Mouse (Mus musculus) hindbrain, postnatal 0 days (tissue): ENCODE measurements at regions not wholly inside any gene's neighbourhood (a gene's known extent, or its start where the extent isn't known, plus 50 kb on each side); places are given as distances from the start of the nearest gene placed in this dataset.

ENCODE experiments used
- ATAC-seq: fragments of 200-750 bp; cut with Nextera tagmentation; 2 replicates; pipeline ENCODE4 v1.8.0; 2017; ENCODE audit warnings: mild to moderate bottlenecking, moderate TSS enrichment, moderate library complexity
- DNase-seq: peaks from one replicate; pipeline ENCODE4 v3.0.0-alpha.2; 2015; ENCODE audit warnings: low spot score
- H3K27ac ChIP-seq: fragments of 300-500 bp; sonication (generic); 2 replicates; pipeline ENCODE4 v1.5.1; 2014; ENCODE audit warnings: mild to moderate bottlenecking
- H3K27me3 ChIP-seq: fragments of 300-500 bp; sonication (generic); 2 replicates; pipeline ENCODE4 v1.6.1; 2014; ENCODE audit warnings: low read length, mixed read lengths; ENCODE audit not compliant: insufficient read depth
- H3K36me3 ChIP-seq: fragments of 300-500 bp; sonication (generic); 2 replicates; pipeline ENCODE4 v1.6.1; 2014; ENCODE audit warnings: low read length, mixed read lengths; ENCODE audit not compliant: insufficient read depth
- H3K4me1 ChIP-seq: fragments of 300-500 bp; sonication (generic); 2 replicates; pipeline ENCODE4 v1.6.1; 2014; ENCODE audit warnings: antibody characterized with exemption, low read length, mixed read lengths; ENCODE audit not compliant: insufficient read depth
- H3K4me2 ChIP-seq: fragments of 300-500 bp; sonication (generic); 2 replicates; pipeline ENCODE4 v1.6.1; 2014; ENCODE audit warnings: low read depth, mild to moderate bottlenecking, low read length, moderate library complexity, mixed read lengths
- H3K4me3 ChIP-seq: fragments of 300-500 bp; sonication (generic); 2 replicates; pipeline ENCODE4 v1.5.1; 2014; ENCODE audit warnings: low read length
- H3K9ac ChIP-seq: fragments of 300-500 bp; sonication (generic); replicated peaks from 2 replicates; pipeline ENCODE4 v1.6.1; 2014; ENCODE audit warnings: mild to moderate bottlenecking, low read length, moderate library complexity, mixed read lengths
- H3K9me3 ChIP-seq: fragments of 300-500 bp; sonication (generic); 2 replicates; pipeline ENCODE4 v1.6.1; 2016; ENCODE audit warnings: low read length, mixed read lengths
- CTCF ChIP-seq: IDR thresholded peaks from 2 replicates; pipeline ENCODE4 v1.5.1; 2016; ENCODE audit warnings: antibody characterized with exemption, control low read depth, low read depth
- WGBS: fragments of 180-500 bp; shearing (Covaris S2); extraction: QIAGEN DNeasy Blood & Tissue Kit; methylation state at CpG from one replicate; pipeline ENCODE4 v1.1.7; 2014; 5-methylcytosine and 5-hydroxymethylcytosine counted together

GRCm38 (mm10) chr5:119971286-119971685 is 138.8 kb downstream of the Tbx5 start:
- Histone ChIP-seq H3K27me3 (no peaks in the 10 kb centered on the region), H3K36me3 (no peaks in the 10 kb centered on the region), H3K9me3 (no peaks in the 10 kb centered on the region), H3K9ac (no peak overlapping the region), H3K4me3 (no peak overlapping the region), H3K27ac (no peak overlapping the region), H3K4me2 (no peak overlapping the region), H3K4me1 (no peaks in the 10 kb centered on the region)
- 72% methylated on average over 16 of the region's 16 CpGs for WGBS
- TF ChIP-seq CTCF = no peak
- ATAC-seq (no peak), DNase-seq (peak; percentile 16)

- H3K9ac ChIP-seq = no peak overlapping the region
- WGBS = 53% methylated on average over 24 of the region's 24 CpGs
- peak overlapping the region; percentile 27; the same call in 1 of the 2 replicates for H3K4me2 ChIP-seq
- H3K27me3 ChIP-seq = no peaks in the 10 kb centered on the region
- ATAC-seq (peak; percentile 68; the same call in 1 of the 2 replicates), DNase-seq (peak; percentile 63)
- no peaks in the 10 kb centered on the region for H3K36me3 ChIP-seq
- H3K4me3 ChIP-seq = no peak overlapping the region
- TF ChIP-seq CTCF = no peak
- no peak overlapping the region for H3K27ac ChIP-seq
- H3K4me1 ChIP-seq = no peaks in the 10 kb centered on the region
- no peaks in the 10 kb centered on the region for H3K9me3 ChIP-seq
Measured at GRCm38 (mm10) chr5:119972802-119973437, 140.5 kb downstream of the Tbx5 start.

GRCm38 (mm10) chr5:119978096-119978715 is 138.1 kb upstream of the Rbm19 start:
- whole genome bisulfite sequencing = 31% methylated on average over 10 of the region's 10 CpGs
- Histone ChIP-seq H3K4me2 (no peak overlapping the region), H3K4me1 (no peaks in the 10 kb centered on the region), H3K27me3 (no peaks in the 10 kb centered on the region; the same call in 1 of the 2 replicates), H3K9me3 (no peaks in the 10 kb centered on the region), H3K4me3 (no peak overlapping the region), H3K9ac (no peak overlapping the region), H3K27ac (no peak overlapping the region), H3K36me3 (no peaks in the 10 kb centered on the region)
- ATAC-seq (no peak), DNase-seq (no peak)
- no peak for TF ChIP-seq CTCF

DNA sequence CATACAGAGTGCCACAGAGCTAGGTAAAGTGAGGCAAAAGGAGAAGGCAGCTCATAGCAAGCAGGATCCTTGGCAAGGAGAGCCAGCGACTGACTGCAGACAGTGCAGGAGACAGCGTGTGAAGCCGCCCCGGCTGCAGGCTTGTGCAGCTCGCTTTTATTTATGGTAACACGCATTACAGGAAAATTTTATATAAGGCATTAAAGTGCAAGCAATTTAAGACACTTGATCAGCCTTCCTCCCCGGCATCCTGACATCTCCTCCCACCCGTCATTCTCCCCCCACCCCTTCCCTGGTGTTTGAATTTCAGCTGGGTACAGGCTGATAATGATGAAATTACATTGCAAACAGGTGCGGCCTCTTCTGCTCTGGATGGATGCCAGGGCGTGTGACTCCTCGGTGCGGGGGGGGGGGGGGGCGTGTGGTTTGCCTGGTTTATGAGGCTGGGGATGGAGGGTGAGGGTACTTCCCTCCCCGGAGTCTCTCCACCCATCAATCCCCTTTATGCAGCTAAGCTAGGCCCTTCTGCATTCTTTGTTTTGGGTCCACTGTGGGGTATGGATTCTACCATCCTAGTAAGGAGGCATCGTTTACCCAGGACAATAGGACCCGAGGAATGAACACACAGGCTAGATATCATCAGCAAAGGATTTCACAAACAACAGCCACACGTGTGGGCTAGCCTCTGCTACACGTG is 135.0 kb upstream of the Rbm19 start:
- DNase-seq = peak; percentile 40
- ATAC-seq = no peak
- WGBS = 56% methylated on average over 18 of the region's 18 CpGs

GRCm38 (mm10) chr5:119984206-119984605 is 132.1 kb upstream of the Rbm19 start:
- H3K9me3 ChIP-seq = no peaks in the 10 kb centered on the region
- no peaks in the 10 kb centered on the region for H3K4me1 ChIP-seq
- no peaks in the 10 kb centered on the region; the same call in 1 of the 2 replicates for H3K27me3 ChIP-seq
- no peak overlapping the region for H3K9ac ChIP-seq
- H3K27ac ChIP-seq = no peak overlapping the region
- no peak overlapping the region for H3K4me2 ChIP-seq
- ATAC-seq = no peak
- no peaks in the 10 kb centered on the region for H3K36me3 ChIP-seq
- 73% methylated on average over 7 of the region's 7 CpGs for WGBS
- H3K4me3 ChIP-seq = no peak overlapping the region
- no peak for DNase-seq
- TF ChIP-seq CTCF = no peak

More for the DNA sequence above, 135.0 kb upstream of the Rbm19 start:
- Histone ChIP-seq H3K27me3 (no peaks in the 10 kb centered on the region; the same call in 1 of the 2 replicates), H3K4me2 (no peak overlapping the region), H3K9me3 (no peaks in the 10 kb centered on the region), H3K4me1 (no peaks in the 10 kb centered on the region), H3K9ac (no peak overlapping the region), H3K4me3 (no peak overlapping the region), H3K27ac (no peak overlapping the region), H3K36me3 (no peaks in the 10 kb centered on the region)
- no peak for TF ChIP-seq CTCF

DNA sequence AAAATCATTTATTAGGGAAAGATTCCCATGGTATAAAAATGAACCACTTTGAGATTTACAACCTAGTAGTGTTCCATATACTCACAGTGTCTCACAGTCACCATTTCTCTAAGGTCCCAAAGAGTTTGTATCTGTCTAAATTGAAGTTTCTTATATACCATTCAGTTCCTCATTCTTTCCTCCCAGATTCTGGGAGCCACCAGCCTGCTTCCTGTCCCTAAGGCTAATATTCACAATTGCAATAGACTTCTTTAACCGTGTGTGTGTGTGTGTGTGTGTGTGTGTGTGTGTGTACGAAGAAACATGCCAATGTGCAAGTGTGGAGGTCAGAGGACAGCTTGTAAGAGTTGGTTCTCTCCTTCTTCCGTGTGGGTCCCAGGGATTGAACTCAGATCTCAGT is 124.1 kb upstream of the Rbm19 start:
- H3K4me1 ChIP-seq = no peaks in the 10 kb centered on the region
- no peak for DNase-seq
- 80% methylated on average over 3 of the region's 3 CpGs for WGBS

More for the DNA sequence above, 124.1 kb upstream of the Rbm19 start:
- Histone ChIP-seq H3K9me3 (no peaks in the 10 kb centered on the region), H3K36me3 (no peaks in the 10 kb centered on the region), H3K27me3 (no peaks in the 10 kb centered on the region), H3K9ac (no peak overlapping the region), H3K4me2 (no peak overlapping the region), H3K4me3 (no peak overlapping the region), H3K27ac (no peak overlapping the region)
- no peak for ATAC-seq
- no peak for TF ChIP-seq CTCF
